Mouse (Mus musculus) bone marrow, adult 2 months (tissue): Measurements from ENCODE around the gene Prr29. TPM values are rescaled to one million over a fixed set of nuclear protein-coding genes. Genes with fewer than 3 reads are reported as not detected.

Experiments
- H3K27ac ChIP-seq: fragments of 200-500 bp; 2 replicates; pipeline ENCODE4 v1.5.1; 2012; ENCODE audit warnings: low read depth, mild to moderate bottlenecking, control low read depth, inconsistent platforms, low read length; ENCODE audit not compliant: control insufficient read depth, poor library complexity, insufficient read depth
- H3K4me1 ChIP-seq: fragments of 200-500 bp; 2 replicates; pipeline ENCODE4 v1.6.1; 2011; ENCODE audit warnings: low read length; ENCODE audit not compliant: control insufficient read depth, insufficient read depth
- H3K4me3 ChIP-seq: fragments of 200-500 bp; replicated peaks from 2 replicates; pipeline ENCODE3; 2011; ENCODE audit warnings: mild to moderate bottlenecking, low read depth, low read length, control low read depth; ENCODE audit not compliant: control insufficient read depth
- CTCF ChIP-seq: fragments of 200-500 bp; IDR thresholded peaks from 2 replicates; pipeline ENCODE4 v1.5.1; 2011; ENCODE audit warnings: low read length, control low read depth; ENCODE audit not compliant: control insufficient read depth, insufficient read depth
- POLR2A ChIP-seq: fragments of 200-500 bp; IDR thresholded peaks from 2 replicates; pipeline ENCODE4 v1.6.1; 2011; ENCODE audit warnings: low read depth, mild to moderate bottlenecking, control low read depth, low read length, borderline replicate concordance; ENCODE audit not compliant: control insufficient read depth
- WGBS: fragments of 180-500 bp; shearing (Covaris S2); methylation state at CpG from one replicate; pipeline ENCODE4 v1.1.7; 2018; 5-methylcytosine and 5-hydroxymethylcytosine counted together
- polyA plus RNA-seq: library from polyadenylated mRNA; stranded (reverse); fragments of >200 nt; gene quantifications from 2 replicates; pipeline ENCODE4 v1.2.4, GENCODE M21; 2011; ENCODE audit warnings: low replicate concordance; ENCODE audit not compliant: missing spikeins, insufficient read depth, insufficient read length

Prr29 gene
- polyA plus RNA-seq, 1 experiment, result not detected

DNA sequence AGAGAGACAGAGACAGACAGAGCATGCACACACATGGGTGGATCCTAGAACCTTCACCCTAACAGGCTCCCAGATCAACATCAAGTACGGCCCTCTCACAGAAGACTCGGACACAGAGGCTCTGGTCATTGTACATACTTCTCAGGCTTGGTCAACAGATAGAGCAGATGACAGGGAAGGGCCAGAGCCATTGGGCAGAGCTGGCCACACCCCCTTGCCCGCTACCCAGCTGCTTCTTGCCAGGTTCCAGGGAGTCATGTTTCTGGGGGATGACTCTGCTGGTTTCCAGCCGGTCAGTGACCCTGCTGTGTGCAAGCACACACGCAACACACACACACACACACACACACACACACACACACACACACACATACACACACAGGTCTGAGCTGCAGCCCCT lies 14.4 kb upstream of the Prr29 start:
- WGBS, result 88% methylated on average over 5 of the region's 5 CpGs
- TF ChIP-seq POLR2A (no peak), CTCF (no peak)

DNA sequence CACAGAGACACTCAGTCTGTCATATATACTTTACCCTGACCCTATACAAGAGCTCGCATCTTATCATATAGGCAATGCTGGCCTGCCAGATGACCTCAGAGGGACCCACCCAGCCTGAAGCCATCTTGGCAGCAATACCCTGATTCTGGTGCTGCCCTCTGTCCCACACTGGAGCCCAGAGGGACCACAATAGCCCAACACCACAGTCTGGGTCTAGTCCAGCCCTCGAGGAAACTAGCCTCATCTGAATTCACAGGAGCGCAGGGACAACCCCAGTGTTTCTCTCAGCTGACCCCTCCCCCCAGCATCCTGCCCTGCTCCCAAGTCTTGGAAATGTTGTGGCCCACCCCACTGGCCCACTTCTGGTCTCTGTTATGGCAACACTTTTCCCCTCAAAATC lies 14.0 kb upstream of the Prr29 start:
- Histone ChIP-seq H3K4me1 (peaks cover 5% of the 10 kb centered on the region), H3K4me3 (no peak overlapping the region), H3K27ac (no peak overlapping the region)
- TF ChIP-seq POLR2A, result no peak
- no peak for TF ChIP-seq CTCF
- 71% methylated on average over 3 of the region's 3 CpGs for WGBS

More for the DNA sequence above, 14.4 kb upstream of the Prr29 start:
- Histone ChIP-seq H3K4me1 (peaks cover 4% of the 10 kb centered on the region), H3K27ac (no peak overlapping the region), H3K4me3 (no peak overlapping the region)

DNA sequence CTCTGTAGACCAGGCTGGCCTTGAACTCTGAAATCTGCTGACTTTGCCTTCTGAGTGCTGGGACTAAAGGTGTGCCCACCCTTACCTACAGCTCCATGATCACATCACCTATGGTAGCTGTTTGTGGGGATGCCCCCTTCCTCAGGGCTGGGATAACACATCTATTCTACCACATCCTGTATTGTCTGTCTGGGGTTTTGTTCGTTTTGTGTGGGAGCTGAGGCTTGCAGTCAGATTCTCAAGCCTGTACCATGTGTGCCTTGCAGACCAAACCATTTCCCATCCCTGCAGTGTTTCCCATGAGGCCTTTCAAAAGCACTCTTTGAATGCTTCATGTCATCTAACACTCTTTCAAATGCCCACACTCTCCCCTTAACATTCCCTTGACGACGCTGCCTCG lies 13.3 kb upstream of the Prr29 start:
- Histone ChIP-seq H3K27ac (no peak overlapping the region), H3K4me3 (no peak overlapping the region), H3K4me1 (peaks cover 5% of the 10 kb centered on the region)
- TF ChIP-seq CTCF, result no peak
- TF ChIP-seq POLR2A, result no peak
- 66% methylated on average over 4 of the region's 4 CpGs for WGBS

DNA sequence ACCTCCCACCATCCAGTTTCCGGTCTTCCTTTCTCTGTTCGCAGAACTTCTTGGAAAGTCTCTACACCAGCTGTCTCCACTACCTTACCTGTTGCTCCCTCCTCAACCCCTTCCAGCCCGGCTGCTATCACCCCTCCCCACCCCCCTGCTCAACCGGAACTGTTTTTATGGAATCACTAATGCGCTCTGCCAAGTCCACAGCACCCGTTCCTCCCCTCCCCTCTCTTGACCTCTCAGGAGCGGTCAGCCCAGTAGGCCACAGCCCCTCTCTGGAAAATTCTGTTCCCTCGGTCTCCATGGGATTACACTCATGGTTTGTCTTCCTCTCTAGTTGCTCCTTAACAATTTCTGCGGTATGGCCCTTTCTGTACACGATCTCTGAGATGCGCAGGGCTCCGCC lies 12.1 kb upstream of the Prr29 start, which contains the start of gene Scn4a:
Gene Scn4a (minus strand): TSS at position 101 of the 400 bp plus-strand sequence.
- Histone ChIP-seq H3K4me3 (no peak within 1 kb of the TSS), H3K4me1 (peaks cover 5% of the 10 kb centered on the region), H3K27ac (no peak within 1 kb of the TSS)
- TF ChIP-seq POLR2A, result no peak
- TF ChIP-seq CTCF, result no peak
- 87% methylated on average over 12 of the region's 12 CpGs for WGBS

DNA sequence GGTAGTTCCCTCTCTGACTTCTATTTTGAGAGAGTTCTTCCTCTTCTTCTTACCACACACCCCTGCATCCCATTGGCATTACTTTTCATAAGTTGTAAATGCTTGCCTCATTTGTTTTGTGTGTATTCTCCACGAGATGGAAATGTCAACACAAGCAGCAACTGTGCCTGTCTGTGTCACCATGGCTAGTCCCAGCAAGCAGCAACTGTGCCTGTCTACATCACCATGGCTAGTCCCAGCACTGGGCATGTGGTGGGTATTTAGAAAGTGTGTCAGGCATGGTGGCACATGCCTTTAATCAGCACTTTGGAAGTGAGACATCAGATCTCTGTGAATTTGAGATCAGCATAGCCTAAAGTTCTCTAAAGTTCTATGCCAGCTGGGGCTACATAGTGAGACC lies 11.1 kb upstream of the Prr29 start:
- Histone ChIP-seq H3K4me1 (peaks cover 5% of the 10 kb centered on the region), H3K27ac (no peak overlapping the region), H3K4me3 (no peak overlapping the region)
- TF ChIP-seq CTCF, result no peak
- TF ChIP-seq POLR2A, result no peak
- 19% methylated on average over 1 of the region's 1 CpGs for WGBS

DNA sequence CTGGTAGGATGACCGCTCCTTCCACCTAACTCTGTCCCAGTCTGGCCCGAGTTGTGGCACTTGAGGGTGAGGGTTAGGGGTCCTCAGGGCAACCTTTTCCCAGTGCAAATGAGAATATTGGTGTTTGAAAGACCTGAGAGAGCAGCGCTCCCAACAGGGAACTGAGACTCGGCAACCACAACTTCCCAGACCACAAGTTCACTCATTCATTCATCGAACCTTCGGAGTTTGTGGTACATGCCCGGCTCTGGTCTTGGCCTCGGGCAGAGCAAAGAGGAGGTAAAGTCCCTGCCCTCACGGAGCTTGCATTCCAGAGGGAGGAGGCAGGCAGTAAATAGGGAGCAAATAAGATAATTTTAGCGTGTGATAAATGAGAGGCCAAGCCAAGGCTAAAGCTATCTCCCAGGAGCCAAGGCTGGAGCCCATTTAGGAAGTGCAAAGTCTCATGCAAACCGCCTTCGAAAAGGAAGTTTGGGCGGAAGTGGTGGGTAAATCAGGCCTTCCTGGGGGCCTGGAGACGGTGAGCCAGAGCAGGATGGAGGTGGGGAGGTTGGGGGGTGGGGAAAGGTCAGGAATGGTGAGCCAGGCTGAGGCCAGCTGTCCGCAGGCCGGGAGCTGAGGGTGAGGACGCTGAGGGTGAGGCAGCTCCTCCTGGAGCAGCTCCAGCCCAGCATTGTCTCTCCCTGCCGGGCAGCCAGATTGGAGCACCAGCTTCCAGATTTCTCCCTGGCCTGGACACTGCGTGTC lies 9.7 kb upstream of the Prr29 start:
- no peak for TF ChIP-seq POLR2A
- TF ChIP-seq CTCF, result no peak
- 18% methylated on average over 19 of the region's 19 CpGs for WGBS

DNA sequence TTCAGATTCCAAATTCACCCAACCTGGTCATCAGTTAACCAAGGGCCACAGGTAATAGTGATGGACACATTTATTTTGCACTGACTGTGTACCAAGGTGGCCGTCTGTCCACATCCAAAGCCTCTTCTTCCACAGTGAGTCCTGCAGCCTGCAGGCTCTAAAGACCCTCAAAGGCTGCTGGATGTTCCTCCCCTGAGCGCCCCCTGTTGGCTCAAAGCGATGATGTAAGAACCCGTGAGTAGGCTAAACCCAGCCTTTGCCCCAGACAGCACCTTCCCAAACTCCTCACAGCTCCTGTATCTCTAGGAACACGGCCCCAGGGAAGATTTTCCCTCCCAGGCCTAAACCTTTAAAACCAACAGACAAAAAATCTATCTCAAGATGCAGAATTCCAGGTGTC lies 5.9 kb upstream of the Prr29 start:
- H3K4me3 ChIP-seq, result no peak overlapping the region
- TF ChIP-seq POLR2A, result no peak
- TF ChIP-seq CTCF, result peak; percentile 56
- H3K4me1 ChIP-seq, result peaks cover 5% of the 10 kb centered on the region
- H3K27ac ChIP-seq, result no peak overlapping the region
- WGBS, result 27% methylated on average over 5 of the region's 5 CpGs

More for the DNA sequence above, 9.7 kb upstream of the Prr29 start:
- Histone ChIP-seq H3K4me3 (no peak overlapping the region), H3K27ac (no peak overlapping the region), H3K4me1 (peaks cover 5% of the 10 kb centered on the region)

DNA sequence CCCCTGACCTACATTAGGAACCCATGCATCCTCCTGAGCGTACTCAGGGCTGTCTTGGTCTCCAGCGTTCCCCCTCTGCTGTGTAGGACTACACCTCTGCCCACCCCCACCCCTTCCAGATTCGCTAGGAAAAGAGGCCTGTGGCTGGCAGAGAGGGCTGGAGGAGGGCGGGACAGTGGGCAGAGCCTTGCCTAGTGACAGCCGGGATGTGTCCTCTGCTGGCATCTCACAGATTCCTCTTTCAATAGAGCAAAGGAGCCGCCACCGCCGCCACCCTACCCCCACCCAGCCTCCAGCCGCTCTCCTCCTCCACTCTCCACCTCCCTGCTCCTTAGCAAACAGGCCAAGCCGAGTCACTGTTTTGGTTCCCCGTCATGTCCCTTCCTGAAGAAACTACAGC lies 560 bp upstream of the Prr29 start:
- Histone ChIP-seq H3K4me3 (no peak overlapping the region), H3K27ac (no peak overlapping the region), H3K4me1 (no peaks in the 10 kb centered on the region)
- WGBS, result 28% methylated on average over 11 of the region's 11 CpGs
- TF ChIP-seq POLR2A (no peak), CTCF (no peak)

DNA sequence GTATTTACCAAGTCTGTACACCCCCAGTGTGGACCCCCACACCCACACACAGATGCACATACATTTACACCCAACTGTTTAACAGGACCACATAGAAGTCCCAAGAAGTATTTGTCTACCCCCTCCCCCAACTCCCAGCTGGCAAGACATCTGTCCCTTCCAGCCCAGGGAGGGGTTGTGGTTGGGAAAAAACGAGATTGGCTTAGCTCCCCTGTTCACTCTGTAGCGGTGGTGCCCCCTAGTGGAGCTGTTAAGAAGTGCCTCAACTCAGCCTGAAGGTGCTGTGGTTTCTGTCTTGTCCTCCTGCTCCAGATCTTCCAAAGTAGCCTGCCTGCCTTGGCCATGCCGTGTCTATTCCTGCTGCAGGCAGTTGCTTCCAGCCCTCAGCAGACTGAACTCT lies 1.0 kb downstream of the Prr29 start:
- H3K4me3 ChIP-seq, result no peak overlapping the region
- TF ChIP-seq CTCF, result peak; percentile 90
- TF ChIP-seq POLR2A, result no peak
- WGBS, result 6% methylated on average over 3 of the region's 3 CpGs
- H3K4me1 ChIP-seq, result no peaks in the 10 kb centered on the region
- no peak overlapping the region for H3K27ac ChIP-seq
